Mouse (Mus musculus) CH12.LX (cell line): ENCODE data around the gene Gnat1. TPM values are rescaled to one million over a fixed set of nuclear protein-coding genes. Genes with fewer than 3 reads are reported as not detected.

Source experiments
- DNase-seq: peaks from one replicate; pipeline ENCODE4 v3.0.0-alpha.2; 2013; ENCODE audit errors: extremely low read depth
- H3K27ac ChIP-seq: 2 replicates; pipeline ENCODE4 v1.5.1; 2012; ENCODE audit warnings: low read depth, mild to moderate bottlenecking, control low read depth, moderate library complexity; ENCODE audit not compliant: insufficient read depth
- H3K27me3 ChIP-seq: replicated peaks from 2 replicates; pipeline ENCODE3; 2012; ENCODE audit warnings: inconsistent platforms
- H3K36me3 ChIP-seq, 2 experiments: replicated peaks in 1 of 2; 2 replicates each; pipeline versions ENCODE3 to v1.6.1; 2012; ENCODE audit warnings: inconsistent platforms in 1 of 2, low read length in 1 of 2, mild to moderate bottlenecking in 1 of 2, mixed read lengths in 1 of 2, moderate library complexity in 1 of 2; ENCODE audit not compliant: control insufficient read depth in 1 of 2, insufficient read depth in 1 of 2
- H3K4me1 ChIP-seq, 2 experiments: 2 replicates each; pipeline ENCODE4 v1.6.1; 2012; ENCODE audit warnings: inconsistent platforms in 1 of 2, moderate library complexity in 1 of 2; ENCODE audit not compliant: insufficient read depth in 2 of 2, control insufficient read depth in 1 of 2
- H3K4me2 ChIP-seq: 2 replicates; pipeline ENCODE4 v1.6.1; 2012; ENCODE audit warnings: low read depth, mild to moderate bottlenecking, control low read depth; ENCODE audit not compliant: poor library complexity, insufficient read depth, severe bottlenecking
- H3K4me3 ChIP-seq, 3 experiments: fragments of 150-350 bp in 1 of 3; sonication (generic) in 1 of 3; replicated peaks in 1 of 3; 2 replicates each; pipeline versions ENCODE3 to v1.5.1; 2011 to 2012; ENCODE audit warnings: low read depth in 2 of 3, low read length in 2 of 3, mild to moderate bottlenecking in 2 of 3, moderate library complexity in 2 of 3, control low read depth in 1 of 3, improper control_type of control experiment in 1 of 3, inconsistent platforms in 1 of 3, mixed read lengths in 1 of 3; ENCODE audit not compliant: poor library complexity in 1 of 3
- H3K79me2 ChIP-seq: replicated peaks from 2 replicates; pipeline ENCODE4 v1.6.1; 2012; ENCODE audit warnings: mild to moderate bottlenecking, moderate library complexity; ENCODE audit not compliant: control insufficient read depth, poor library complexity, insufficient read depth, severe bottlenecking; ENCODE audit errors: extremely low read depth
- H3K9ac ChIP-seq: 2 replicates; pipeline ENCODE4 v1.6.1; 2012; ENCODE audit warnings: low read depth, mild to moderate bottlenecking, control low read depth, moderate library complexity; ENCODE audit not compliant: insufficient read depth
- H3K9me3 ChIP-seq: replicated peaks from 2 replicates; pipeline ENCODE3; 2012; ENCODE audit warnings: low read length, inconsistent platforms, mixed read lengths
- BHLHE40 ChIP-seq: IDR thresholded peaks from 2 replicates; pipeline ENCODE4 v1.6.1; 2011; ENCODE audit warnings: mild to moderate bottlenecking, low read depth, low read length, improper control_type of control experiment
- CHD1 ChIP-seq: IDR thresholded peaks from 2 replicates; pipeline ENCODE4 v1.6.1; 2012; ENCODE audit warnings: low read depth, low read length, improper control_type of control experiment, inconsistent platforms
- EP300 ChIP-seq: IDR thresholded peaks from 2 replicates; pipeline ENCODE4 v1.6.1; 2011; ENCODE audit warnings: low read length, improper control_type of control experiment
- HCFC1 ChIP-seq: IDR thresholded peaks from 2 replicates; pipeline ENCODE4 v1.6.1; 2012; ENCODE audit warnings: low read depth, mild to moderate bottlenecking, inconsistent platforms, low read length, improper control_type of control experiment
- JUND ChIP-seq: conservative IDR thresholded peaks from 2 replicates; pipeline ENCODE4 v1.6.1; 2011; ENCODE audit warnings: low read depth, low read length, improper control_type of control experiment
- MAX ChIP-seq: IDR thresholded peaks from 2 replicates; pipeline ENCODE4 v1.6.1; 2011; ENCODE audit warnings: low read length, improper control_type of control experiment
- MAZ ChIP-seq: IDR thresholded peaks from 2 replicates; pipeline ENCODE4 v1.6.1; 2012; ENCODE audit warnings: low read depth, mild to moderate bottlenecking, inconsistent platforms, low read length, improper control_type of control experiment, moderate library complexity
- MEF2A ChIP-seq: IDR thresholded peaks from 2 replicates; pipeline ENCODE4 v1.6.1; 2014; ENCODE audit warnings: low read depth, mild to moderate bottlenecking, inconsistent platforms, low read length, improper control_type of control experiment, borderline replicate concordance
- NELFE ChIP-seq: IDR thresholded peaks from 2 replicates; pipeline ENCODE4 v1.6.1; 2011; ENCODE audit warnings: low read depth, low read length, improper control_type of control experiment
- PAX5 ChIP-seq: IDR thresholded peaks from 2 replicates; pipeline ENCODE4 v1.6.1; 2012; ENCODE audit warnings: low read length, inconsistent platforms, mixed read lengths
- POLR2AphosphoS2 ChIP-seq: IDR thresholded peaks from 2 replicates; pipeline ENCODE4 v1.6.1; 2011; ENCODE audit warnings: low read depth, low read length, improper control_type of control experiment
- RAD21 ChIP-seq: IDR thresholded peaks from 2 replicates; pipeline ENCODE4 v1.6.1; 2011; ENCODE audit warnings: low read depth, mild to moderate bottlenecking, low read length, improper control_type of control experiment, moderate library complexity
- SIN3A ChIP-seq: IDR thresholded peaks from 2 replicates; pipeline ENCODE4 v1.6.1; 2012; ENCODE audit warnings: low read length, improper control_type of control experiment, inconsistent platforms
- UBTF ChIP-seq: IDR thresholded peaks from 2 replicates; pipeline ENCODE4 v1.6.1; 2012; ENCODE audit warnings: low read depth, mild to moderate bottlenecking, inconsistent platforms, low read length, improper control_type of control experiment, moderate library complexity
- USF1 ChIP-seq: IDR thresholded peaks from 2 replicates; pipeline ENCODE4 v1.6.1; 2014; ENCODE audit warnings: low read depth, mild to moderate bottlenecking, inconsistent platforms, low read length, improper control_type of control experiment
- ZC3H11A ChIP-seq: IDR thresholded peaks from 2 replicates; pipeline ENCODE4 v1.6.1; 2012; ENCODE audit warnings: low read depth, mild to moderate bottlenecking, inconsistent platforms, low read length, improper control_type of control experiment
- ZKSCAN1 ChIP-seq: IDR thresholded peaks from 2 replicates; pipeline ENCODE4 v1.6.1; 2012; ENCODE audit warnings: low read depth, inconsistent platforms, low read length, improper control_type of control experiment, borderline replicate concordance
- ZNF384 ChIP-seq: IDR thresholded peaks from 2 replicates; pipeline ENCODE4 v1.6.1; 2012; ENCODE audit warnings: low read depth, low read length, improper control_type of control experiment, inconsistent platforms
- dilution Hi-C: fragments of 300-500 bp; cut with MboI; formaldehyde crosslinking; loops from 2 replicates; pipeline ENCODE4 v1.14.3; 2020; ENCODE audit warnings: low sequenced_read_pairs; ENCODE audit not compliant: extremely low pct_unique_long_range_greater_than_20kb, extremely low pct_ligation_motif_present
- in situ Hi-C: fragments of 300-500 bp; cut with MboI; formaldehyde crosslinking; loops from 3 replicates; pipeline ENCODE4 v1.14.3; 2019; ENCODE audit warnings: low sequenced_read_pairs, low pct_ligation_motif_present, low pct_unique_long_range_greater_than_20kb, mixed read lengths
- polyA plus RNA-seq: library from polyadenylated mRNA; unstranded; fragments of >175 nt; gene quantifications from 2 replicates; pipeline ENCODE4 v1.2.1, GENCODE M21; 2012; ENCODE audit warnings: low read depth; ENCODE audit not compliant: insufficient read length
- total RNA-seq, 2 experiments: library from RNA; depleted of rRNA; stranded (reverse); fragments of 300-350 nt in 1 of 2; fragments of >200 nt in 1 of 2; gene quantifications; 2 replicates each; pipeline ENCODE4 v1.2.3; 2012 to 2014

The Gnat1 gene
- total and polyA plus RNA-seq, 3 experiments, result 3.0 TPM; not detected in 2

- no peak overlapping the region for H3K4me2 ChIP-seq
- no peak overlapping the region for H3K27ac ChIP-seq
- dilution Hi-C loops (no loop called here), in situ Hi-C loops (no loop called here)
- H3K9me3 ChIP-seq, result no peaks in the 10 kb centered on the region
- H3K27me3 ChIP-seq, result peaks cover 85% of the 10 kb centered on the region
- no peaks in the 10 kb centered on the region for H3K36me3 ChIP-seq
- H3K9ac ChIP-seq, result no peak overlapping the region
- no peak for TF ChIP-seq NELFE
- 0 out of 2 replicates have a peak, but pooled peaks have one; percentile 31 for TF ChIP-seq BHLHE40
- no peak for TF ChIP-seq CHD1
- no peak for TF ChIP-seq MAX
- H3K4me1 ChIP-seq, result peaks cover 8 to 19% of the 10 kb centered on the region in 2 experiments
- DNase-seq, result no peak
- H3K4me3 ChIP-seq, result no peak overlapping the region
- H3K79me2 ChIP-seq, result no peaks in the 10 kb centered on the region
These were observed 10.9 kb upstream of the Gnat1 start for GRCm38 (mm10) chr9:107690391-107690790.

- Histone ChIP-seq H3K4me1 (peaks cover 8 to 9% of the 10 kb centered on the region in 2 experiments), H3K4me2 (no peak overlapping the region), H3K9ac (no peak overlapping the region), H3K27me3 (peaks cover 89% of the 10 kb centered on the region), H3K27ac (no peak overlapping the region), H3K9me3 (no peaks in the 10 kb centered on the region), H3K36me3 (no peaks in the 10 kb centered on the region), H3K79me2 (no peaks in the 10 kb centered on the region), H3K4me3 (no peak overlapping the region)
- no peak for DNase-seq
- no peak for TF ChIP-seq PAX5
- TF ChIP-seq SIN3A, result no peak
- TF ChIP-seq ZNF384, result no peak
- TF ChIP-seq JUND, result no peak
- dilution Hi-C loops (no loop called here), in situ Hi-C loops (loop anchor here (5.0 kb wide), 1 partner anchor 48 kb away; no protein-coding TSS in a partner anchor)
These were observed 9.4 kb upstream of the Gnat1 start for GRCm38 (mm10) chr9:107688939-107689338.

- Histone ChIP-seq H3K9ac (no peak overlapping the region), H3K4me2 (no peak overlapping the region), H3K9me3 (no peaks in the 10 kb centered on the region), H3K36me3 (no peaks in the 10 kb centered on the region), H3K4me3 (no peak overlapping the region), H3K4me1 (peaks cover 5 to 6% of the 10 kb centered on the region in 2 experiments), H3K79me2 (no peaks in the 10 kb centered on the region), H3K27ac (no peak overlapping the region), H3K27me3 (peaks cover 92% of the 10 kb centered on the region)
- DNase-seq, result no peak
- in situ Hi-C loops, result loop anchor here (5.0 kb wide), 1 partner anchor 49 kb away; no protein-coding TSS in a partner anchor
- TF ChIP-seq UBTF (no peak), MAZ (no peak), RAD21 (no peak), MEF2A (no peak), ZC3H11A (no peak), ZNF384 (no peak), HCFC1 (no peak), PAX5 (no peak), USF1 (no peak), POLR2AphosphoS2 (no peak), EP300 (no peak), ZKSCAN1 (no peak)
- dilution Hi-C loops, result no loop called here
These were observed 8.9 kb upstream of the Gnat1 start for GRCm38 (mm10) chr9:107688415-107688814.
